Mouse (Mus musculus) ovary, postnatal 36 days (tissue): ENCODE measurements around the gene Usp5.

Experiments
- DNase-seq: peaks from one replicate; pipeline ENCODE4 v3.0.0; 2022; ENCODE audit warnings: low spot score, mixed read lengths

Gene Usp5

GRCm38 (mm10) chr6:124786756-124787420 lies 42.4 kb downstream of the Usp5 start:
- DNase-seq: no peak

- no peak for DNase-seq
Observed at GRCm38 (mm10) chr6:124782436-124782835, 46.8 kb downstream of the Usp5 start.

- no peak for DNase-seq
Observed at GRCm38 (mm10) chr6:124780917-124781316, 48.4 kb downstream of the Usp5 start.

- no peak for DNase-seq
Observed at GRCm38 (mm10) chr6:124779984-124780416, 49.3 kb downstream of the Usp5 start.

GRCm38 (mm10) chr6:124779222-124779983 lies 49.9 kb downstream of the Usp5 start, which contains the start of gene Lrrc23:
Lrrc23 (minus strand) TSS chr6:124779727.
- DNase-seq: peak; percentile 44

GRCm38 (mm10) chr6:124770511-124770910 lies 58.8 kb downstream of the Usp5 start:
- no peak for DNase-seq

GRCm38 (mm10) chr6:124770013-124770412 lies 59.3 kb downstream of the Usp5 start:
- no peak for DNase-seq

- no peak for DNase-seq
Observed at GRCm38 (mm10) chr6:124769101-124769765, 60.1 kb downstream of the Usp5 start, which contains the start of gene Eno2. Eno2 (minus strand) TSS chr6:124769673.

- no peak for DNase-seq
Observed at GRCm38 (mm10) chr6:124768704-124769044, 60.6 kb downstream of the Usp5 start.

- no peak for DNase-seq
Observed at GRCm38 (mm10) chr6:124767920-124768703, 61.2 kb downstream of the Usp5 start.

- no peak for DNase-seq
Observed at GRCm38 (mm10) chr6:124767536-124767919, 61.8 kb downstream of the Usp5 start.

GRCm38 (mm10) chr6:124765951-124766350 lies 63.3 kb downstream of the Usp5 start:
- no peak for DNase-seq
